Mouse (Mus musculus) embryonic stem cell, embryonic (primary cell): Measurements from ENCODE around the gene Men1.
"Not testable (repeated sequence)": the region's sequence is repeated elsewhere in the genome, so short reads cannot be mapped to it uniquely, and the experiment has no call there.

ENCODE experiments used
- CTCF ChIA-PET, 4 experiments: fragments of 300-600 bp in 2 of 4; fragments of 350-600 bp in 2 of 4; sonication (Branson Sonifier 250); formaldehyde crosslinking; loops; one replicate each; lab custom pipeline; 2022; ENCODE audit warnings: inconsistent platforms in 2 of 4; lab: Charles Lee
- POLR2A ChIA-PET, 4 experiments: fragments of 300-600 bp in 2 of 4; fragments of 350-600 bp in 2 of 4; sonication (Branson Sonifier 250); formaldehyde crosslinking; loops; one replicate each; lab custom pipeline; 2022; ENCODE audit warnings: antibody characterized with exemption in 4 of 4, inconsistent platforms in 1 of 4; lab: Charles Lee

The Men1 gene

DNA sequence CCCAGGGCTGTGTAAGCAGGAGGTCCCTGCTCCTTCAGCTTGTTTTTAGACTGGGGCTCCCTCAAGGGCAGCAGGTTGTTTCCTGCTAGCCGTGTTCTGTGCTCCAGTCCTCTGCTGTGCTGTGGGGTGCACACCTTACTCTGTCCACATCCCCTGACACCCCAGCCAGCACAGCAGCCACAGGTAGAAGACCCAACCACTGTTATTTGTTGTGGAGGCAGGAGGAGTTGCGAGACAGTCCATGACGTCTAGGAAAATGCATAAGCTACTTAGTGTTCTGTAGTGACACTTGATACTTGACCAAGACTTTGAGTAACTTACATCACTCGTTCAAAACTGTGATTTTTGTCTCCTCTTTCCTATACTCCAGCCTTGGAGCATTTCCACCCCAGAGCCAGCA, 35.8 kb upstream of the Men1 start:
- CTCF ChIA-PET: interaction anchor here in 2 of 4 experiments (0.6 to 7.0 kb wide), 4 partner anchors 8 to 424 kb away, joined by 3 to 63 read pairs (median 4); partner anchors contain the start of gene Frmd8 (in 1 of the 2)
- POLR2A ChIA-PET: interaction anchor here in 3 of 4 experiments (0.6 to 20.4 kb wide), 17 partner anchors 7 to 272 kb away, joined by 3 to 829 read pairs (median 4); partner anchors contain the start of genes Ehd1 (in 2 of the 3), Arl2 (in 1 of the 3), Cdca5 (in 1 of the 3) and Snx15 (in 1 of the 3)

DNA sequence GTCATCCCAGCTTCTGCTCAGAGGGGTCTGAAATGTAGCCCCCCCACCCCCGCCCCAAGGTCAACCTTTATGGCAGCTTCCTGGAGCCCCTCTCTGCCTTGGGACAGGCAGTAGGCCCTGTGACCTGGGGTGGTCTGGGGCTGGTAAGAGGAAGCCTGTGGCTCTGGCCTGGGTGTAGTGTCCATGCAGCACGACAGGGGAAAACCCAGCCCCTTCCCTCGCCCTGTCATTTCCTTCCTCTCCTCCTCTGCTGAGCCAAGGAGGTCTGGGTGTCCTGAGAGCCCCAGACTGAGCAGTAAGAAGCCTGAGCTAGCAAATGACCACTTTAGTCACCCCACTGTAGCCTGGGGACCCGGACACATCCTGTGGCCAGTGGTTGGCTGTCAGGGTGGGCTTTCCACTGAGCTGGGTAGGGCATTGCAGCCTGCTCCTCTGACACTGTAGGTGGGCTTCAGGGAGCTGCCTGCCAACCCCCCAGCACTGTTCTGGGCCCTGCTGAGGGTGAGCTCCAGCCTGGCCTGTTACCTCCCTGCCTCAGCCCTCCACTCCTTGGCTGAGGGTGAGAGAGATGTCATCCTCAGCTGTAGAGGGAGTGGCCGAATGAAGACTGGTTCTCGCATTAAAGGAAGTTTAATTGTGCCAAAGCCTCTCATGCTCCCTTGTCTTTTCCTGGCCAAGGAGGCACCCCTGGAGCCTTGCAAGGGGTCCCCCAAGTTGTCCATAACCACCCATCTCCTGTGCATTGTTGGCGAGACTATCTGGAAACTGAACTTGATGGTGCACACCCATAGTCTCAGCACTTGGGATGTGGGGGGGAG, 35.1 kb upstream of the Men1 start:
- ChIA-PET POLR2A (interaction anchor here (0.6 to 20.4 kb wide), 31 partner anchors 8 to 273 kb away, joined by 3 to 829 read pairs (median 4); partner anchors contain the start of genes Ehd1 (in 3 of the 4), Map4k2 (in 2 of the 4), Arl2 (in 1 of the 4) and Cdca5 (in 1 of the 4)), CTCF (interaction anchor here in 3 of 4 experiments (0.6 to 7.0 kb wide), 10 partner anchors 9 to 677 kb away, joined by 3 to 63 read pairs (median 6); partner anchors contain the start of genes Ehd1 (in 2 of the 3) and Frmd8 (in 1 of the 3))

DNA sequence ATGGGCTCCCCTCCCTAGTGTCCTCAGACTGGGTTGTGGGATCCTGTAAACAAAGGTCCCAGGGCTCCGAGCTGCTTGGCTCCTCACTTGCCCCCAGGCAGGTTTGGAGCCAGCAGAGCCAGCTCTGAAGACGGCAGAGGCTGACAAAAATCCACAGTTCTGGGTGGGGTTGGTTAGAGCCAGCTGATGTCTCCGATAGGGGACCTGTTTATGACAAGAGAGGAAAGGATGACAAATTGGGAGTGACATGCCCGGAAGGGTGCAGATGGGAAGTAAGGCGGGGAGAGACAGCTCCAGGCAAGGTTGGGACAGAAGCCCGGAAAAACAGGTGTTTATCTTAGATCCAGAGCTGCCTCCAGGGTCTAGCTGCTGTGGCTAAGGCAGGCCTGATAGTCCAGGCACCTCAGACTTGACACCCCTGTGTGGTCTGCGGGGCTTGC, 34.4 kb upstream of the Men1 start:
- CTCF ChIA-PET: interaction anchor here in 3 of 4 experiments (0.6 to 7.0 kb wide), 9 partner anchors 23 to 678 kb away, joined by 3 to 63 read pairs (median 6); partner anchors contain the start of gene Ehd1 (in 2 of the 3)
- POLR2A ChIA-PET: interaction anchor here (0.6 to 20.4 kb wide), 24 partner anchors 9 to 644 kb away, joined by 3 to 829 read pairs (median 4); partner anchors contain the start of genes Ehd1 (in 3 of the 4), Map4k2 (in 2 of the 4), Men1 (in 1 of the 4) and Sac3d1 (in 1 of the 4)

DNA sequence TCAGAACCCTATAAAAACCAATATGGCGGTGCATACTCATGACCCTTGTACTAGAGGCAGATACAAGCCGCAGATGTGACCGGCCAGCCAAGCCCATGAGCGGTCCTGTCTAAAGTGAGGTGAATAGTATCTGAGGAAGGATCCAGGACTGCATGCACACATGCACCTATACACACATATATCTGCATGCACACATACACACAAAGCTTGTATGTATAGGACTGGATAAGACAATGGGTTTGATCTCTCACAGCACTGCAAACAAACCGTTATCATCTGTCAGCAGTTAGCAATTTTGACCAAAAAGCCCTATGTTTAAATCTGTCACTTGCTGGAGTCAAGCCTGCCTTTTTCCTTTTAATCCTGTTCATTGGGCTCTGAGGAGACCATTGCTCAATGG, 32.7 kb upstream of the Men1 start:
- POLR2A ChIA-PET: interaction anchor here in 3 of 4 experiments (1.0 to 20.4 kb wide), 14 partner anchors 10 to 515 kb away, joined by 3 to 829 read pairs (median 8); partner anchors contain the start of genes Ehd1 (in 3 of the 3) and Men1 (in 1 of the 3)
- CTCF ChIA-PET: interaction anchor here in 3 of 4 experiments (0.6 to 7.0 kb wide), 12 partner anchors 10 to 66 kb away, joined by 3 to 66 read pairs (median 7); partner anchors contain the start of genes Ehd1 (in 1 of the 3) and Ppp2r5b (in 1 of the 3)

GRCm38 (mm10) chr19:6302522-6302921, 32.3 kb upstream of the Men1 start:
- ChIA-PET POLR2A (interaction anchor here in 3 of 4 experiments (0.7 to 20.4 kb wide), 22 partner anchors 11 to 516 kb away, joined by 3 to 829 read pairs (median 6); partner anchors contain the start of genes Ehd1 (in 3 of the 3), Capn1 (in 1 of the 3), Cdca5 (in 1 of the 3) and Men1 (in 1 of the 3)), CTCF (interaction anchor here in 3 of 4 experiments (0.8 to 7.0 kb wide), 12 partner anchors 11 to 67 kb away, joined by 3 to 66 read pairs (median 7); partner anchors contain the start of genes Ehd1 (in 1 of the 3) and Ppp2r5b (in 1 of the 3))

DNA sequence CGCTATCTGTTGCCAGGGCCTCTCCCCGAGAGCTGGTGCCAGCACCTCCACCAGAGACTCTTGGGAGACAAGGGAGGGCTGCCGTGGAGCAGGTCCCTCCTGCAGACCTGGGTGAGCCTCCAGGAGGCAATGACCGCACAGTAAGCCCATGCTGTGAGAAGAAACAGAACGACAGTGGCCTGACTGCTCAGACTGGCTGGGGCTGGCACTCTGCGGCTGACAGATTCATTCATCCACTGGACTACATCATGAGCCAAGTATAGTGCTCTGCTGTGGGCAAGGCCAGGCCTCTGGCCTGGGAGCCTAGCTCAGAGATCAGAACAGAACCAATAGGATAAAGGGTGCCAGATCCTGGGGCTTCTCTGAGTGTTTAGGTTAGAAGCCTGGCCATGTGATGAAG, 30.9 kb upstream of the Men1 start:
- POLR2A ChIA-PET: interaction anchor here in 3 of 4 experiments (0.9 to 20.4 kb wide), 22 partner anchors 10 to 289 kb away, joined by 3 to 829 read pairs (median 6); partner anchors contain the start of genes Ehd1 (in 3 of the 3), Men1 (in 2 of the 3), Capn1 (in 1 of the 3) and Cdca5 (in 1 of the 3)
- CTCF ChIA-PET: interaction anchor here (0.5 to 7.0 kb wide), 18 partner anchors 9 to 517 kb away, joined by 3 to 66 read pairs (median 6); partner anchors contain the start of genes Ehd1 (in 2 of the 4) and Pola2 (in 1 of the 4)

- CTCF ChIA-PET: interaction anchor here in 2 of 4 experiments (1.5 to 7.0 kb wide), 9 partner anchors 10 to 44 kb away, joined by 3 to 66 read pairs (median 9); partner anchors contain the start of gene Ehd1 (in 2 of the 2)
- POLR2A ChIA-PET: interaction anchor here in 3 of 4 experiments (1.1 to 20.4 kb wide), 15 partner anchors 9 to 244 kb away, joined by 3 to 829 read pairs (median 13); partner anchors contain the start of genes Ehd1 (in 3 of the 3), Men1 (in 2 of the 3), Sac3d1 (in 1 of the 3) and Znhit2 (in 1 of the 3)
These were observed 29.8 kb upstream of the Men1 start for GRCm38 (mm10) chr19:6304787-6305516.

GRCm38 (mm10) chr19:6305517-6306115, 29.2 kb upstream of the Men1 start:
- ChIA-PET POLR2A (interaction anchor here in 2 of 4 experiments (7.4 to 20.4 kb wide), 3 partner anchors 14 to 29 kb away, joined by 58 to 829 read pairs (median 187); partner anchors contain the start of gene Ehd1 (in 2 of the 2)), CTCF (interaction anchor here in 3 of 4 experiments (1.4 to 3.6 kb wide), 3 partner anchors 29 to 39 kb away, joined by 5 to 66 read pairs (median 25); partner anchors contain the start of gene Ehd1 (in 1 of the 3))

GRCm38 (mm10) chr19:6306137-6306551, 28.6 kb upstream of the Men1 start, which contains the start of gene Cdc42bpg:
TSS of gene Cdc42bpg (plus strand) at chr19:6306456.
- ChIA-PET CTCF (interaction anchor here (0.6 to 1.9 kb wide), 62 partner anchors 8 to 673 kb away, joined by 3 to 25 read pairs (median 5); partner anchors contain the start of genes Ehd1 (in 2 of the 4), Atg2a (in 1 of the 4), Cdca5 (in 1 of the 4) and Map4k2 (in 1 of the 4)), POLR2A (interaction anchor here (0.5 to 20.4 kb wide), 48 partner anchors 9 to 260 kb away, joined by 3 to 829 read pairs (median 6); partner anchors contain the start of genes Ehd1 (in 3 of the 4), Cdca5 (in 2 of the 4), Men1 (in 2 of the 4) and Sf1 (in 2 of the 4))

DNA sequence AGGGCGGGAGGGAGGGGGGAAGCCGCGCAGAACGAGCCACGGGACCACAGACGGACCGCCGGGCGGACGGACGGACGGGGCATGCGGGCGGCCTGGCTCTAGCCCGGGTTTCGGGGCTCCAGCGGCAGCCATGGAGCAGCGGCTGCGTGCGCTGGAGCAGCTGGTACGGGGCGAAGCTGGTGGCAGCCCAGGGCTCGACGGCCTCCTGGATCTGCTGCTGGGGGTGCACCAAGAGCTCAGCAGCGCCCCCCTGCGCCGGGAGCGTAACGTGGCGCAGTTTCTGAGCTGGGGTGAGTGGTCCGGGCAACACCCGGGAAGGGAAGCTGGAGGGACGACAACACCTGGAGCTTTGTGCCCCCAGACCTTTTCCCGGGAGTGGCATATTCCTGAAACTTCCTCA, 28.2 kb upstream of the Men1 start:
- POLR2A ChIA-PET: interaction anchor here (0.5 to 2.2 kb wide), 59 partner anchors 9 to 432 kb away, joined by 3 to 31 read pairs (median 5); partner anchors contain the start of genes Ehd1 (in 3 of the 4), Cdca5 (in 2 of the 4), Men1 (in 2 of the 4) and Sf1 (in 2 of the 4)
- CTCF ChIA-PET: interaction anchor here (0.6 to 1.9 kb wide), 83 partner anchors 9 to 830 kb away, joined by 3 to 25 read pairs (median 4); partner anchors contain the start of genes Ehd1 (in 2 of the 4), Map4k2 (in 2 of the 4), Men1 (in 2 of the 4) and Ppp2r5b (in 2 of the 4)

DNA sequence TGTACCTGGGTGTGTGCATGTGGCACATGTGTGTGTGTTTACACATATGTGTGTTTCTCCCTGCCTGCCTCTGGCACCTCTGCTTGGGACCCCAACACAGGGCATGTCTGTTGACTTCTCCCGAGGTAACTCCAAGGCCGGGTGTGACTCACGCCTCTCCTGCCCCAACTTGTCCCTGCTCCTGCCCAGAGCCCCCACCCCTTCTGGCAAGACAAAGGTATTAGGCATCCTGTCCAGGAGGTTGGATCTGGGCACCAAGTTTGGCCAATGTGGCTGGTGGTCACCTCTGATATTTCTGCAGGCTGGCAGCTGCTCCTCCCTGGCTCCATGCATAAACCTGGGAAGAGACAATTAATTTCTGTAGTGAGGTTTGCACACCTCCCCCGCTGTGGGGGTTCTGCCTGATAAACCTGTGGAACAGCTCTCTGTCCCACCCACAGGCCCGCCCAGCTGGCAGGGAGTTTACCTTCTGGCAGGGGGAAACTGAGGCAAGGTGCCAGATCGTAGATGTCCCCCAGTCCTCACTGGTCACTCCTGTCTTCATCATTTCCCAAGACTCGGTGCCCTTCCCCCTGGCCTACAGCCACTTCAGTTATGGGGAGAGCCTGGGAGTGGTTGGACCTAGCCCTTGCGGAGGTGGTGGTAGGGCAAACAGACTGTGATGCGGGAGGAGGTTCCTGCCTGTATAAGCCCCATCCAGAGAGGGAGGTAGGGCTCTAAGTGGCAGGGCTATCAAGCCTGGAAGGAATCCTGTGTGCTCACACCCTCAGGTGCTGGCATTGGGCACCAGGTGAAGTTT, 26.8 kb upstream of the Men1 start:
- CTCF ChIA-PET: interaction anchor here in 3 of 4 experiments (1.4 to 1.9 kb wide), 3 partner anchors 24 to 45 kb away, joined by 7 to 11 read pairs (median 10); no protein-coding TSS in a partner anchor
- POLR2A ChIA-PET: interaction anchor here (0.6 to 2.2 kb wide), 9 partner anchors 8 to 395 kb away, joined by 3 to 17 read pairs (median 3); partner anchors contain the start of genes Dpf2 (in 1 of the 4) and Ehd1 (in 1 of the 4)

GRCm38 (mm10) chr19:6310181-6310580, 24.6 kb upstream of the Men1 start:
- POLR2A ChIA-PET: interaction anchor here in 3 of 4 experiments (1.0 to 2.4 kb wide), 15 partner anchors 10 to 265 kb away, joined by 3 to 15 read pairs (median 4); partner anchors contain the start of genes Ehd1 (in 2 of the 3), Map4k2 (in 1 of the 3) and Sf1 (in 1 of the 3)
- CTCF ChIA-PET: interaction anchor here in 1 of 4 experiments (0.5 to 1.2 kb wide), 3 partner anchors 21 to 406 kb away, joined by 3 to 5 read pairs (median 5); no protein-coding TSS in a partner anchor

GRCm38 (mm10) chr19:6311783-6312182, 23.0 kb upstream of the Men1 start:
- POLR2A ChIA-PET: interaction anchor here in 2 of 4 experiments (0.8 to 1.7 kb wide), 5 partner anchors 10 to 58 kb away, joined by 3 to 11 read pairs (median 3); partner anchors contain the start of gene Map4k2 (in 1 of the 2)

GRCm38 (mm10) chr19:6313796-6314195, 21.0 kb upstream of the Men1 start:
- CTCF ChIA-PET: interaction anchor here (1.0 to 3.2 kb wide), 7 partner anchors 9 to 53 kb away, joined by 3 to 14 read pairs (median 3); partner anchors contain the start of gene Men1 (in 1 of the 4)
- POLR2A ChIA-PET: interaction anchor here (0.7 to 3.5 kb wide), 16 partner anchors 8 to 50 kb away, joined by 3 to 13 read pairs (median 3); partner anchors contain the start of genes Ehd1 (in 2 of the 4), Map4k2 (in 1 of the 4), Men1 (in 1 of the 4) and Sf1 (in 1 of the 4)

More at GRCm38 (mm10) chr19:6311783-6312182, 23.0 kb upstream of the Men1 start:
- CTCF ChIA-PET: not testable (repeated sequence)
